Mouse (Mus musculus) liver, adult 2 months (tissue): ENCODE measurements around the gene Crybb2. TPM values are rescaled to one million over a fixed set of nuclear protein-coding genes. Genes with fewer than 3 reads are reported as not detected.

Experiments used
- DNase-seq: peaks from one replicate; pipeline ENCODE4 v3.0.0-alpha.2; 2011; ENCODE audit warnings: low read depth, low spot score; ENCODE audit errors: extremely low read depth
- H3K27ac ChIP-seq: fragments of 200-500 bp; replicated peaks from 2 replicates; pipeline ENCODE4 v1.5.1; 2012; ENCODE audit warnings: low read depth, mild to moderate bottlenecking, control low read depth, inconsistent platforms, low read length; ENCODE audit not compliant: insufficient read depth
- H3K27me3 ChIP-seq: fragments of 200-500 bp; 2 replicates; pipeline ENCODE4 v1.6.1; 2012; ENCODE audit warnings: mild to moderate bottlenecking, moderate library complexity, low read length, inconsistent platforms; ENCODE audit not compliant: control insufficient read depth, insufficient read depth
- H3K36me3 ChIP-seq: fragments of 200-500 bp; 2 replicates; pipeline ENCODE4 v1.6.1; 2012; ENCODE audit warnings: low read length, inconsistent platforms; ENCODE audit not compliant: control insufficient read depth, insufficient read depth
- H3K4me1 ChIP-seq: fragments of 200-500 bp; 2 replicates; pipeline ENCODE4 v1.6.1; 2011; ENCODE audit warnings: low read length; ENCODE audit not compliant: control insufficient read depth, insufficient read depth
- H3K4me3 ChIP-seq: fragments of 200-500 bp; 2 replicates; pipeline ENCODE4 v1.5.1; 2011; ENCODE audit warnings: low read depth, mild to moderate bottlenecking, control low read depth, low read length, moderate library complexity; ENCODE audit not compliant: insufficient read depth
- H3K79me2 ChIP-seq: fragments of 200-500 bp; 2 replicates; pipeline ENCODE4 v1.6.1; 2012; ENCODE audit warnings: inconsistent platforms, mild to moderate bottlenecking, low read length, moderate library complexity; ENCODE audit not compliant: control insufficient read depth, insufficient read depth
- H3K9ac ChIP-seq: fragments of 200-500 bp; 2 replicates; pipeline ENCODE4 v1.6.1; 2012; ENCODE audit warnings: low read depth, mild to moderate bottlenecking, control low read depth, inconsistent platforms, low read length
- CTCF ChIP-seq: fragments of 200-500 bp; IDR thresholded peaks from 2 replicates; pipeline ENCODE4 v1.5.1; 2011; ENCODE audit warnings: low read depth, low read length, control low read depth
- POLR2A ChIP-seq: fragments of 200-500 bp; IDR thresholded peaks from 2 replicates; pipeline ENCODE4 v1.6.1; 2011; ENCODE audit warnings: low read length, control low read depth; ENCODE audit not compliant: insufficient read depth; ENCODE audit errors: extremely low read depth
- WGBS: fragments of 180-500 bp; shearing (Covaris S2); methylation state at CpG from one replicate; pipeline ENCODE4 v1.1.7; 2018; 5-methylcytosine and 5-hydroxymethylcytosine counted together
- polyA plus RNA-seq: library from polyadenylated mRNA; depleted of rRNA; stranded (reverse); fragments of >200 nt; gene quantifications from 2 replicates; pipeline ENCODE4 v1.2.3, GENCODE M21; 2012
- total RNA-seq: library from RNA; depleted of rRNA; stranded (reverse); fragments of >200 nt; gene quantifications from 2 replicates; pipeline ENCODE4 v1.2.3, GENCODE M21; 2014

Gene Crybb2
- total and polyA plus RNA-seq, 2 experiments = not detected

DNA sequence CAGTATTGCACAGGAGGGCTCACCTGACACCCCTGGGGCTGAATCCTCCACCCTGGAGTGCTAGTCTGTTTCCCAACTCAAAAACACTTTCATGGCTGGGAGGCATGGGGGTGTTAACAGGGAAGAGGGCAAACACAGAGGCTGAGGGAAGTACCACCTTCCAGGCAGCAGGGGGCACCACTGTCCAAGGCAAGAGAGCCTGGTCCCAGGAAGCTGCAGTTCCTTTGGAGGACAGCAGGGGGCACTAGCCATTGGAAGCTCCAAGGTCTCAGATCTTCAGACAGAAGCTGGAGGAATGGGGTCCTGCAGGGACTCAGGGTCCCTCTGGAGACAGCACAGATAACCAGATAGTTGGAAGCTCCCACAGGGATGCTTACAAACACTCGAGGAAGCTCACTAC lies 29.6 kb upstream of the Crybb2 start:
- Histone ChIP-seq H3K27me3 (no peaks in the 10 kb centered on the region), H3K9ac (no peak overlapping the region), H3K4me1 (no peaks in the 10 kb centered on the region), H3K27ac (no peak overlapping the region), H3K4me3 (no peak overlapping the region), H3K79me2 (peaks cover 18% of the 10 kb centered on the region), H3K36me3 (peaks cover 33% of the 10 kb centered on the region)
- TF ChIP-seq POLR2A (no peak), CTCF (peak; percentile 100)
- DNase-seq = peak; percentile 56
- 44% methylated on average over 1 of the region's 1 CpGs for WGBS

DNA sequence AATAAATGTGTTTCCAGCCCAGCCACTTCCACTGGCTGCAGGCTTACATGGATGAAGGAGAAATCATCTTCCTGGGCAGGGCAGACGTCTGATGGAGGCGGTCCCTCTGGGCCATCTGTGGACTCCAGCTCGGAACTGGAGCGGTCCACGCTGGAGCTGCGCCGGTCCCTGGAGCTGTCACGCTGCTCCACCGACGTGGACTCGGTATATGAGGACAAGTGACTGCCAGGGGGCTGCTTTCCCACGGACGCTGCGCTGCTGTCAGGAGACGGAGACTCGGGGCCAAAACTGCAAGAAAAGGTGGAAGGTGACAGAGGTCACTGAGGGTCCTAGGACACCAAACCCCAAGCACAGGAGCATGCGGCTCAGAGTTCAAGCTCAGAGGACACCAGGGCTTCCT lies 27.6 kb upstream of the Crybb2 start:
- no peak for DNase-seq
- no peak overlapping the region for H3K9ac ChIP-seq
- 97% methylated on average over 17 of the region's 17 CpGs for WGBS
- H3K27me3 ChIP-seq = no peaks in the 10 kb centered on the region
- no peaks in the 10 kb centered on the region for H3K4me1 ChIP-seq
- 0 out of 2 replicates have a peak, but pooled peaks cover 3% of the 10 kb centered on the region for H3K79me2 ChIP-seq
- H3K27ac ChIP-seq = no peak overlapping the region
- TF ChIP-seq POLR2A = no peak
- TF ChIP-seq CTCF = no peak
- no peak overlapping the region for H3K4me3 ChIP-seq
- peaks cover 39% of the 10 kb centered on the region for H3K36me3 ChIP-seq

DNA sequence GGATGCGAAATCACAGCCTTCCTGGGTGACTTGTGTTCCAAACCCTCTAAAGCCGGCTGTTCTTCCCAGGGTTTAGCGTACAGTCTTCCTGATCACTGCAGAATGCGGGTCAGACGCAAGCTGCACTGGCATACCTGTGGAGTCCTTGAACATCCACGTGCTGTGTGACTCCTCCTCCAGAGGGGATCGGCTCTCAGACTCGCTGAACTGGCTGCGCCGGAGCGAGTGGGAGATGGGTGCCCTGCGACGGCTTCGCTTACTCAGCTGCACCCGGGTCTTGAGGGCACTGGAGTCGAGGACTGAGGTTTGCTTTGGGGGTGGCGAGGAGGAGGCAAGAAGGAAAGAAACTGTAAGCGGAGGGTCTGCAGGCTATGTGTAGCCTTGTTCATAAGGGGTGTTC lies 25.5 kb upstream of the Crybb2 start:
- DNase-seq = no peak
- 95% methylated on average over 18 of the region's 18 CpGs for WGBS
- 0 out of 2 replicates have a peak, but pooled peaks cover 3% of the 10 kb centered on the region for H3K79me2 ChIP-seq
- H3K9ac ChIP-seq = no peak overlapping the region
- peaks cover 49% of the 10 kb centered on the region for H3K36me3 ChIP-seq
- no peaks in the 10 kb centered on the region for H3K27me3 ChIP-seq
- TF ChIP-seq CTCF (no peak), POLR2A (no peak)
- no peak overlapping the region for H3K27ac ChIP-seq
- no peak overlapping the region for H3K4me3 ChIP-seq
- no peaks in the 10 kb centered on the region for H3K4me1 ChIP-seq

DNA sequence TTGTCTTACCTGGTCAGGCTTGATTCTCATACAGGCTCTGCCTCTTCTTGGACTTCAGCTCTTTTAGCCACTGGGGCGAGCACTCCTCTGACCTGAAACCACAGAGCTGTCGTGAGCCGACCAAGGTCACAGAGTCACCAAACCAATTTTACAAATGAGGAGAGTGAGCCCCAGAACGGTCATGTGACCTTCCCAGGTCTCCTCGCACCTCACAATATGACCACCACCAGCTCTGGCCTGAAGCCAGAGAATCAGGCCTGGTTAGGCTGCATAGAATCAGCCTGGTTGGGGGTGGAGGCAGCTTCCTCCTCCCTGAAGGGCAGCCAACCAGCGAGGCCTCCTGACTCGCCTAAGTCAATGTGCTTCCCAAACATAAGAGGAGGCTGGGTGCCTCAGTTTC lies 22.5 kb upstream of the Crybb2 start:
- Histone ChIP-seq H3K4me1 (no peaks in the 10 kb centered on the region), H3K9ac (no peak overlapping the region), H3K4me3 (no peak overlapping the region), H3K79me2 (no peaks in the 10 kb centered on the region), H3K27ac (no peak overlapping the region), H3K27me3 (no peaks in the 10 kb centered on the region), H3K36me3 (peaks cover 52% of the 10 kb centered on the region)
- WGBS = 76% methylated on average over 7 of the region's 7 CpGs
- no peak for DNase-seq
- TF ChIP-seq POLR2A = no peak
- no peak for TF ChIP-seq CTCF

DNA sequence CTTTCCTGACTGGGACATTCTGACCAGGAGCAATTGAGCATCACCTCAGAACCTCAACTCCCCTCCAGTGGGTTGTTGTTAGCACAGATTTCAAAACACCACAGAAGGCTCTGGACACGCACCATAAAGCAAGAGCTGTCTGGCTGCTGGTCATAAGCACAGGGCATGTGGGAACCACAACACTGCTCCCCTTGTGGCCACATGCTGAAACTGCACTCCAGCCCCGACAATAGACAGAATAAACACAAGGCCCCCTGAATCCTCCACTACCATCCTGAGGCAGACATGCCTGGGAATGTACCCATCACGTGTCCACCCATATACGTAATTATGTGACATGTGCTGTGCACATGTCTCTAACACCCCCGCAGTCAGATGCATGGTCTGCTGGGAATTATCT lies 21.2 kb upstream of the Crybb2 start:
- WGBS = 74% methylated on average over 5 of the region's 5 CpGs
- H3K27me3 ChIP-seq = no peaks in the 10 kb centered on the region
- 0 out of 2 replicates have a peak, but pooled peaks cover under 1% of the 10 kb centered on the region for H3K4me1 ChIP-seq
- H3K4me3 ChIP-seq = no peak overlapping the region
- no peak overlapping the region for H3K9ac ChIP-seq
- H3K36me3 ChIP-seq = peaks cover 40% of the 10 kb centered on the region
- H3K27ac ChIP-seq = no peak overlapping the region
- TF ChIP-seq POLR2A = no peak
- TF ChIP-seq CTCF = peak; percentile 78
- DNase-seq = no peak
- no peaks in the 10 kb centered on the region for H3K79me2 ChIP-seq

DNA sequence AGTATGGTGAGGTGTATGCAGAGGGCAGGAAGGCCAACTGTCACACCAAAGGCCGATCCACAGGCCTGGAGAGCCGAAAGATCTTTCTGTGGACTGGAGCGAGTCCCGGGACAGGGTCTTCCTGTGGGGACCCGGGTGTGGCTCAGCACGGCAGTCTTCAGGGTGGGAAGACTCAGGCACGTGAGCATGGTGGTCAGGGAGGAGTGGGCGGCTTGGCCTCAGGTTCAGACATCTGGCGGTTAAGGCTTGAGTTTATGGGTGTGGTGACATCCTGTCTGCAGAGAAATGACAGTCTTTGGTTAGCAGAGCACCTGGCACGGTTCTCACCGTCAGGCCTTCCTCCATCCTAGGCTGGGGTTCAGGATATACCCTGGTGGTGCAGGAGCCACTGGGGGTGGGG lies 20.8 kb upstream of the Crybb2 start:
- peak; percentile 10; the same call in 1 of the 2 replicates for TF ChIP-seq CTCF
- no peak for TF ChIP-seq POLR2A
- DNase-seq = no peak
- H3K79me2 ChIP-seq = no peaks in the 10 kb centered on the region
- no peak overlapping the region for H3K27ac ChIP-seq
- no peak overlapping the region for H3K4me3 ChIP-seq
- 92% methylated on average over 11 of the region's 11 CpGs for WGBS
- H3K36me3 ChIP-seq = peaks cover 36% of the 10 kb centered on the region
- H3K4me1 ChIP-seq = 0 out of 2 replicates have a peak, but pooled peaks cover 2% of the 10 kb centered on the region
- no peak overlapping the region for H3K9ac ChIP-seq
- no peaks in the 10 kb centered on the region for H3K27me3 ChIP-seq
